Mouse (Mus musculus) ES-Bruce4 (cell line): ENCODE data around the gene H1foo.

Experiments
- CTCF ChIP-seq: IDR thresholded peaks from one replicate; pipeline ENCODE4 v1.8.1; 2011; ENCODE audit warnings: low read depth, low read length
- POLR2A ChIP-seq: IDR thresholded peaks from one replicate; pipeline ENCODE4 v1.8.1; 2011; ENCODE audit warnings: low read length; ENCODE audit not compliant: insufficient read depth

DNA sequence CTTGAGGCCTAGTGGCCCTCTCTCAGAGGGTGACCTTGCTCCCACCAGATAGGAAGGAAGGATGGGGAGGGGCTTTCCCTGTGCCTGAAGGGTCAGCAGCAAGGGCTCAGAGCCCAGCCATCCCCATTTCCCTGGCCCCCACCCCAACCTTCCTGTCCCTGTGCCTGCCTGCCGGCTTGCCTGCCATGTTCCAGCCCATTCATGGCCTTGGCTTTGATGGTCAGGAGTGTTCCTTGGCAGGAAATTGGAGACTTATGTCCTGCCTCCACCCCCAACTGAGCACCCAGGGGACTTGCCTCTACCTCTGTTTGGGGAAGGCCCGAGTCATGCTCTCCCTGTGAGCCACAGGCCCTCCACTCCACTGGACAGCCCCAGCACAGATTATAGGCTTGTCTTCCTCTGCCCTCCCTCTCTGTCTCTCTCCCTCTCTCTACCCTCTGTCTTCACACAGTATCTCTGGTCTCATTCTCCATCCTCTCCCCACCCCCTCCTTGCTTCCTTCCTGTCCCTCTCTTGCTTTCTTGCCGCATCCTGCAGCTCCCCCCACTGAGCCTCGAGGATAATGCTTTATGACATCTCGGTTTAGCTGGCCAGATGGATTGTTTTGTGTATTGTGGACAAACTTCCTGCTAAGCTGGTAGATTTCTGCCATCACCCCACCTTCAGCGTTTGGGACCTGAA lies 51.6 kb downstream of the H1foo start:
- no peak for TF ChIP-seq POLR2A
- no peak for TF ChIP-seq CTCF
